ENCODE assay signal across 8 mouse cellular contexts in genomic region chr19:34547976-34548375, GRCm38 (mm10). TPM values are rescaled to one million over a fixed set of nuclear protein-coding genes. Genes with fewer than 3 reads are reported as not detected.
DNase-seq lines count a peak whose midpoint lies in the region; ATAC-seq and TF ChIP-seq lines count a peak whose summit lies in the region.
"Had no signal": no experiment of that assay in that cellular context is flagged by ENCODE, and none has a peak within 500 bp of the region (broad histone marks: within the 10 kb centered on the region; RNA-seq: fewer than 3 reads in every experiment).

No protein-coding gene starts in this region.

- TF ChIP-seq CTCF in lung, embryonic 14.5 days (IDR thresholded peaks at IDR 0.05; ENCODE audit: low read depth) = peak; percentile 72

- 32% methylated on average over 7 of the region's 7 CpGs for WGBS in lung, embryonic 14.5 days

- H3K9me3 ChIP-seq in lung, embryonic 14.5 days (ENCODE audit: low read depth, low read length) = no peaks in the 10 kb centered on the region
- H3K9me3 ChIP-seq: limb, embryonic 15.5 days had no signal

- DNase-seq in A20 (ENCODE audit: low read depth, low spot score) = peak; percentile 86
- peak; percentile 73 for DNase-seq in ES-CJ7 (ENCODE audit: low read depth, low spot score)
- DNase-seq in c-Kit-positive CD71-positive TER-119-positive erythroid progenitor cells, embryonic 14.5 days (ENCODE audit: low spot score) = peak; percentile 81
- peak; percentile 70 to 78 for DNase-seq in frontal cortex, postnatal 36 days (ENCODE audit: low spot score in 2 of 2)
- peak; percentile 90 for DNase-seq in kidney, postnatal 4 days
- peak; percentile 88 for DNase-seq in lung, embryonic 14.5 days
- DNase-seq in skeletal muscle tissue, adult 2 months (ENCODE audit: low read depth, low spot score) = peak; percentile 68

- H3K27ac ChIP-seq in lung, embryonic 14.5 days (ENCODE audit: low read depth) = no peak overlapping the region
- H3K27ac ChIP-seq: limb, embryonic 15.5 days had no signal

- H3K27me3 ChIP-seq in lung, embryonic 14.5 days (ENCODE audit: insufficient read depth, low read length) = no peaks in the 10 kb centered on the region
- H3K27me3 ChIP-seq: limb, embryonic 15.5 days had no signal

- H3K9ac ChIP-seq in lung, embryonic 14.5 days = no peak overlapping the region
- H3K9ac ChIP-seq: limb, embryonic 15.5 days had no signal

- H3K36me3 ChIP-seq in lung, embryonic 14.5 days (ENCODE audit: insufficient read depth) = no peaks in the 10 kb centered on the region
- H3K36me3 ChIP-seq: limb, embryonic 15.5 days had no signal

- H3K4me2 ChIP-seq in lung, embryonic 14.5 days = no peak overlapping the region
- H3K4me2 ChIP-seq: limb, embryonic 15.5 days had no signal

- no peak for ATAC-seq in lung, embryonic 14.5 days (ENCODE audit: insufficient read depth)

- H3K4me3 ChIP-seq in lung, embryonic 14.5 days (ENCODE audit: low read depth, low read length) = no peak overlapping the region
- H3K4me3 ChIP-seq: limb, embryonic 15.5 days had no signal

- H3K4me1 ChIP-seq in lung, embryonic 14.5 days (ENCODE audit: insufficient read depth) = peaks cover 3% of the 10 kb centered on the region; the same call in 1 of the 2 replicates

RNA-seq across cellular contexts. Expression of gene Ifit2, which starts 2.5 kb away (rescaled TPM):
- 15.5 and 15.9 TPM in 2 replicates for polyA plus RNA-seq in lung, embryonic 14.5 days (2014; fragmentation: Nextera tagmentation; extraction: Ambion mirVana)

RNA-seq across cellular contexts. Expression of gene Lipa, which starts 20.7 kb away (rescaled TPM):
- polyA plus RNA-seq in lung, embryonic 14.5 days (2014; fragmentation: Nextera tagmentation; extraction: Ambion mirVana) = 44.8 and 45.6 TPM in 2 replicates

RNA-seq across cellular contexts. Expression of gene Ifit3, which starts 35.4 kb away (rescaled TPM):
- polyA plus RNA-seq in lung, embryonic 14.5 days (2014; fragmentation: Nextera tagmentation; extraction: Ambion mirVana) = 0.26 and 0.65 TPM in 2 replicates

RNA-seq across cellular contexts. Expression of gene Ifit1bl1, which starts 53.8 kb away (rescaled TPM):
- 0.18 and 0.49 TPM in 2 replicates for polyA plus RNA-seq in lung, embryonic 14.5 days (2014; fragmentation: Nextera tagmentation; extraction: Ambion mirVana)

RNA-seq across cellular contexts. Expression of gene Ifit3b, which starts 59.8 kb away (rescaled TPM):
- not detected in 2 replicates for polyA plus RNA-seq in lung, embryonic 14.5 days (2014; fragmentation: Nextera tagmentation; extraction: Ambion mirVana)
